Mouse (Mus musculus) heart, postnatal 0 days (tissue): ENCODE results near the gene Ccnd3. TPM values are rescaled to one million over a fixed set of nuclear protein-coding genes. Genes with fewer than 3 reads are reported as not detected.

Experiments
- ATAC-seq: fragments of 200-750 bp; cut with Nextera tagmentation; 2 replicates; pipeline ENCODE4 v1.8.0; 2017; ENCODE audit warnings: low read depth, moderate number of reproducible peaks, moderate library complexity; ENCODE audit not compliant: insufficient read depth
- DNase-seq: peaks from one replicate; pipeline ENCODE4 v3.0.0-alpha.2; 2016; ENCODE audit warnings: low spot score
- H3K27ac ChIP-seq: fragments of 300-500 bp; sonication (generic); 2 replicates; pipeline ENCODE4 v1.5.1; 2014; ENCODE audit warnings: low read depth, mild to moderate bottlenecking
- H3K27me3 ChIP-seq: fragments of 300-500 bp; sonication (generic); 2 replicates; pipeline ENCODE4 v1.6.1; 2014; ENCODE audit warnings: low read length, mixed read lengths; ENCODE audit not compliant: control insufficient read depth, insufficient read depth
- H3K36me3 ChIP-seq: fragments of 300-500 bp; sonication (generic); replicated peaks from 2 replicates; pipeline ENCODE4 v1.6.1; 2014; ENCODE audit warnings: low read length, mixed read lengths; ENCODE audit not compliant: control insufficient read depth, insufficient read depth
- H3K4me1 ChIP-seq: fragments of 300-500 bp; sonication (generic); 2 replicates; pipeline ENCODE4 v1.6.1; 2014; ENCODE audit warnings: antibody characterized with exemption; ENCODE audit not compliant: control insufficient read depth, insufficient read depth
- H3K4me2 ChIP-seq: fragments of 300-500 bp; sonication (generic); 2 replicates; pipeline ENCODE4 v1.6.1; 2014; ENCODE audit warnings: low read depth, mild to moderate bottlenecking, low read length, moderate library complexity
- H3K4me3 ChIP-seq: fragments of 300-500 bp; sonication (generic); 2 replicates; pipeline ENCODE4 v1.5.1; 2014; ENCODE audit warnings: low read depth, low read length
- H3K9ac ChIP-seq: fragments of 300-500 bp; sonication (generic); replicated peaks from 2 replicates; pipeline ENCODE4 v1.6.1; 2014; ENCODE audit warnings: low read depth, low read length, mixed read lengths
- H3K9me3 ChIP-seq: fragments of 300-500 bp; sonication (generic); replicated peaks from 2 replicates; pipeline ENCODE4 v1.6.1; 2016; ENCODE audit warnings: low read length; ENCODE audit not compliant: control insufficient read depth
- CTCF ChIP-seq: IDR thresholded peaks from 2 replicates; pipeline ENCODE4 v1.5.1; 2016; ENCODE audit warnings: antibody characterized with exemption, control low read depth, low read depth
- EP300 ChIP-seq: IDR thresholded peaks from 2 replicates; pipeline ENCODE4 v1.6.1; 2016; ENCODE audit warnings: antibody characterized with exemption, low read depth
- WGBS: fragments of 180-500 bp; shearing (Covaris S2); extraction: QIAGEN DNeasy Blood & Tissue Kit; methylation state at CpG from one replicate; pipeline ENCODE4 v1.1.7; 2014; 5-methylcytosine and 5-hydroxymethylcytosine counted together
- polyA plus RNA-seq: library from polyadenylated mRNA; unstranded; fragments of >200 nt; fragmentation: Nextera tagmentation; extraction: Ambion mirVana; gene quantifications from 2 replicates; pipeline ENCODE4 v1.2.1, GENCODE M21; 2015
- total RNA-seq: library from RNA; depleted of rRNA; stranded (reverse); fragments of >200 nt; gene quantifications from 2 replicates; pipeline ENCODE4 v1.2.3, GENCODE M21; 2014; ENCODE audit warnings: low replicate concordance

Gene Ccnd3
- total and polyA plus RNA-seq, 2 experiments from 2014 or later = 180 to 231 TPM

- DNase-seq (no peak), ATAC-seq (no peak)
- Histone ChIP-seq H3K4me1 (0 out of 2 replicates have a peak, but pooled peaks cover 5% of the 10 kb centered on the region), H3K36me3 (no peaks in the 10 kb centered on the region), H3K4me2 (no peak overlapping the region), H3K27me3 (no peaks in the 10 kb centered on the region), H3K9me3 (no peaks in the 10 kb centered on the region), H3K9ac (no peak overlapping the region), H3K4me3 (no peak overlapping the region), H3K27ac (no peak overlapping the region)
- TF ChIP-seq EP300 (no peak), CTCF (no peak)
- 61% methylated on average over 5 of the region's 5 CpGs for WGBS
Observed at GRCm38 (mm10) chr17:47564612-47565011, 59.8 kb downstream of the Ccnd3 start.

GRCm38 (mm10) chr17:47566133-47566532, 61.3 kb downstream of the Ccnd3 start:
- ATAC-seq (no peak), DNase-seq (no peak)
- Histone ChIP-seq H3K4me3 (no peak overlapping the region), H3K36me3 (no peaks in the 10 kb centered on the region), H3K9ac (no peak overlapping the region), H3K4me2 (no peak overlapping the region), H3K27me3 (no peaks in the 10 kb centered on the region), H3K27ac (no peak overlapping the region; the same call in 1 of the 2 replicates), H3K9me3 (no peaks in the 10 kb centered on the region), H3K4me1 (no peaks in the 10 kb centered on the region)
- TF ChIP-seq EP300 (no peak), CTCF (no peak)
- WGBS = 34% methylated on average over 2 of the region's 2 CpGs

GRCm38 (mm10) chr17:47567271-47567670, 62.4 kb downstream of the Ccnd3 start:
- Histone ChIP-seq H3K36me3 (no peaks in the 10 kb centered on the region), H3K4me3 (no peak overlapping the region), H3K9ac (no peak overlapping the region), H3K4me2 (no peak overlapping the region), H3K4me1 (no peaks in the 10 kb centered on the region), H3K27ac (peak overlapping the region; percentile 60), H3K9me3 (no peaks in the 10 kb centered on the region), H3K27me3 (no peaks in the 10 kb centered on the region)
- WGBS = 50% methylated on average over 3 of the region's 3 CpGs
- ATAC-seq (peak; percentile 78), DNase-seq (peak; percentile 57)
- no peak for TF ChIP-seq CTCF

- no peak overlapping the region for H3K9ac ChIP-seq
- H3K27ac ChIP-seq = no peak overlapping the region
- TF ChIP-seq CTCF = no peak
- TF ChIP-seq EP300 = no peak
- no peak overlapping the region for H3K4me2 ChIP-seq
- DNase-seq = no peak
- no peak for ATAC-seq
- no peak overlapping the region for H3K4me3 ChIP-seq
- H3K9me3 ChIP-seq = no peaks in the 10 kb centered on the region
- no peaks in the 10 kb centered on the region for H3K4me1 ChIP-seq
- whole genome bisulfite sequencing = 83% methylated on average over 3 of the region's 3 CpGs
- no peaks in the 10 kb centered on the region for H3K36me3 ChIP-seq
- no peaks in the 10 kb centered on the region for H3K27me3 ChIP-seq
Observed at GRCm38 (mm10) chr17:47568389-47568788, 63.5 kb downstream of the Ccnd3 start.

- TF ChIP-seq EP300 (no peak), CTCF (no peak)
- H3K27me3 ChIP-seq = no peaks in the 10 kb centered on the region
Observed at GRCm38 (mm10) chr17:47568951-47569527, 64.2 kb downstream of the Ccnd3 start.

GRCm38 (mm10) chr17:47571621-47572020, 66.8 kb downstream of the Ccnd3 start:
- TF ChIP-seq CTCF = no peak
- no peak for TF ChIP-seq EP300
- no peak for DNase-seq
- H3K4me2 ChIP-seq = no peak overlapping the region
- H3K9me3 ChIP-seq = no peaks in the 10 kb centered on the region
- H3K4me3 ChIP-seq = no peak overlapping the region
- no peak overlapping the region for H3K27ac ChIP-seq
- WGBS = 58% methylated on average over 7 of the region's 7 CpGs
- H3K9ac ChIP-seq = no peak overlapping the region
- H3K27me3 ChIP-seq = no peaks in the 10 kb centered on the region
- ATAC-seq = no peak
- no peaks in the 10 kb centered on the region for H3K4me1 ChIP-seq
- no peaks in the 10 kb centered on the region for H3K36me3 ChIP-seq

More at GRCm38 (mm10) chr17:47568951-47569527, 64.2 kb downstream of the Ccnd3 start:
- Histone ChIP-seq H3K9ac (no peak overlapping the region), H3K4me1 (no peaks in the 10 kb centered on the region), H3K9me3 (no peaks in the 10 kb centered on the region), H3K36me3 (no peaks in the 10 kb centered on the region), H3K27ac (no peak overlapping the region), H3K4me3 (no peak overlapping the region), H3K4me2 (no peak overlapping the region)
- 84% methylated on average over 10 of the region's 10 CpGs for WGBS
- no peak for ATAC-seq
- DNase-seq = no peak
